Mouse (Mus musculus) adrenal gland, postnatal 14 days (tissue): ENCODE data around the gene Olfr1066. TPM values are rescaled to one million over a fixed set of nuclear protein-coding genes. Genes with fewer than 3 reads are reported as not detected.
"Not testable (repeated sequence)": the region's sequence is repeated elsewhere in the genome, so short reads cannot be mapped to it uniquely, and the experiment has no call there.

ENCODE experiments used
- DNase-seq: peaks from one replicate; pipeline ENCODE4 v3.0.0; 2021; ENCODE audit warnings: mixed read lengths
- long read RNA-seq, 2 experiments: library from polyadenylated mRNA; stranded (forward); transcript quantifications; one replicate each; pipeline ENCODE4 v2.0.0; 2021
- total RNA-seq: library from RNA; stranded (reverse); gene quantifications from 2 replicates; pipeline ENCODE4 v1.2.3, GENCODE M21; 2021

Gene Olfr1066
- total RNA-seq = not detected in 2 replicates
- long read RNA-seq, experiment 1 = 0 reads
- long read RNA-seq, experiment 2 = 0 reads

GRCm38 (mm10) chr2:86456169-86456568 is at the start of gene Olfr1066:
Gene Olfr1066, minus strand, starts transcription at chr2:86456269.
- DNase-seq = no peak

GRCm38 (mm10) chr2:86487286-86487685 is 31.2 kb upstream of the Olfr1066 start, which contains the start of gene Olfr228:
Gene Olfr228, minus strand, starts transcription at chr2:86487386.
- no peak for DNase-seq

GRCm38 (mm10) chr2:86464442-86465109 is 8.5 kb upstream of the Olfr1066 start:
- peak; percentile 48 for DNase-seq

- DNase-seq = no peak
Measured at GRCm38 (mm10) chr2:86460434-86460833, 4.4 kb upstream of the Olfr1066 start.

- not testable (repeated sequence) for DNase-seq
Measured at GRCm38 (mm10) chr2:86450491-86450890, 5.6 kb downstream of the Olfr1066 start, which contains the start of gene Olfr1065. Gene Olfr1065, minus strand, starts transcription at chr2:86450591.

- DNase-seq = not testable (repeated sequence)
Measured at GRCm38 (mm10) chr2:86442101-86442500, 14.0 kb downstream of the Olfr1066 start.

GRCm38 (mm10) chr2:86428511-86428910 is 27.6 kb downstream of the Olfr1066 start:
- DNase-seq = not testable (repeated sequence)

- DNase-seq = not testable (repeated sequence)
Measured at GRCm38 (mm10) chr2:86426649-86427048, 29.4 kb downstream of the Olfr1066 start, which contains the start of gene Olfr1062. Gene Olfr1062, minus strand, starts transcription at chr2:86426749.

GRCm38 (mm10) chr2:86413950-86414349 is 42.1 kb downstream of the Olfr1066 start, which contains the start of gene Olfr1061:
Gene Olfr1061, minus strand, starts transcription at chr2:86414050.
- DNase-seq = no peak

Other genes starting within 250 kb of the Olfr1066 start
- gene Olfr1046, start 237.0 kb downstream of the Olfr1066 start, total RNA-seq = not detected in 2 replicates
- gene Olfr1047, start 224.9 kb downstream of the Olfr1066 start, total RNA-seq = not detected in 2 replicates
- not detected in 2 replicates for gene Olfr1048, start 216.0 kb downstream of the Olfr1066 start, total RNA-seq
- gene Olfr1049, start 197.9 kb downstream of the Olfr1066 start, total RNA-seq = not detected in 2 replicates
- gene Olfr1051, start 177.2 kb downstream of the Olfr1066 start, total RNA-seq = not detected in 2 replicates
- not detected in 2 replicates for gene Olfr1052, start 163.8 kb downstream of the Olfr1066 start, total RNA-seq
- not detected in 2 replicates for gene Olfr1053, start 141.0 kb downstream of the Olfr1066 start, total RNA-seq
- gene Olfr1054, start 120.8 kb downstream of the Olfr1066 start, total RNA-seq = not detected in 2 replicates
- not detected in 2 replicates for gene Olfr1055, start 106.0 kb downstream of the Olfr1066 start, total RNA-seq
- gene Olfr1056, start 93.8 kb downstream of the Olfr1066 start, total RNA-seq = not detected in 2 replicates
- not detected in 2 replicates for gene Olfr1057, start 77.9 kb downstream of the Olfr1066 start, total RNA-seq
- gene Olfr1058, start 67.7 kb downstream of the Olfr1066 start, total RNA-seq = not detected in 2 replicates
- not detected in 2 replicates for gene Olfr1061, start 42.2 kb downstream of the Olfr1066 start, total RNA-seq
- gene Olfr1062, start 29.5 kb downstream of the Olfr1066 start, total RNA-seq = not detected in 2 replicates
- not detected in 2 replicates for gene Olfr1065, start 5.7 kb downstream of the Olfr1066 start, total RNA-seq
- gene Olfr228, start 31.1 kb upstream of the Olfr1066 start, total RNA-seq = not detected in 2 replicates
- not detected in 2 replicates for gene Olfr1076, start 52.2 kb upstream of the Olfr1066 start, total RNA-seq
- gene Olfr1079, start 86.2 kb upstream of the Olfr1066 start, total RNA-seq = not detected in 2 replicates
- not detected in 2 replicates for gene Olfr1080, start 102.0 kb upstream of the Olfr1066 start, total RNA-seq
- not detected in 2 replicates for gene Olfr1082, start 142.7 kb upstream of the Olfr1066 start, total RNA-seq
- not detected in 2 replicates for gene Olfr1084, start 183.5 kb upstream of the Olfr1066 start, total RNA-seq
- not detected in 2 replicates for gene Olfr1085, start 205.8 kb upstream of the Olfr1066 start, total RNA-seq
- gene Olfr1086, start 223.8 kb upstream of the Olfr1066 start, total RNA-seq = not detected in 2 replicates
- gene Olfr1087, start 242.1 kb upstream of the Olfr1066 start, total RNA-seq = not detected in 2 replicates